Mouse (Mus musculus) liver, postnatal 0 days (tissue): ENCODE measurements around the gene Ralgps1. TPM values are rescaled to one million over a fixed set of nuclear protein-coding genes. Genes with fewer than 3 reads are reported as not detected.
A peak's percentile ranks its signal among the peaks of the same experiment; 100 is the strongest.

ENCODE experiments used
- ATAC-seq: fragments of 200-750 bp; cut with Nextera tagmentation; 2 replicates; pipeline ENCODE4 v1.8.0; 2017; ENCODE audit warnings: mild to moderate bottlenecking, moderate library complexity
- DNase-seq: peaks from one replicate; pipeline ENCODE4 v3.0.0-alpha.2; 2016
- H3K27ac ChIP-seq: fragments of 300-500 bp; sonication (generic); 2 replicates; pipeline ENCODE4 v1.5.1; 2014; ENCODE audit warnings: antibody characterized with exemption, moderate library complexity, mild to moderate bottlenecking, low read depth
- H3K27me3 ChIP-seq: fragments of 300-500 bp; sonication (generic); 2 replicates; pipeline ENCODE4 v1.6.1; 2014; ENCODE audit warnings: low read length, control low read depth, mixed read lengths; ENCODE audit not compliant: insufficient read depth
- H3K36me3 ChIP-seq: fragments of 300-500 bp; sonication (generic); replicated peaks from 2 replicates; pipeline ENCODE4 v1.6.1; 2014; ENCODE audit warnings: mild to moderate bottlenecking, control low read depth, low read length, moderate library complexity, mixed read lengths; ENCODE audit not compliant: insufficient read depth
- H3K4me1 ChIP-seq: fragments of 300-500 bp; sonication (generic); 2 replicates; pipeline ENCODE4 v1.6.1; 2014; ENCODE audit warnings: antibody characterized with exemption, mild to moderate bottlenecking, control low read depth; ENCODE audit not compliant: insufficient read depth
- H3K4me2 ChIP-seq: fragments of 300-500 bp; sonication (generic); 2 replicates; pipeline ENCODE4 v1.6.1; 2014; ENCODE audit warnings: low read depth, mild to moderate bottlenecking, low read length, moderate library complexity, mixed read lengths
- H3K4me3 ChIP-seq: fragments of 300-500 bp; sonication (generic); 2 replicates; pipeline ENCODE4 v1.5.1; 2014; ENCODE audit warnings: low read depth, low read length
- H3K9ac ChIP-seq: fragments of 300-500 bp; sonication (generic); replicated peaks from 2 replicates; pipeline ENCODE4 v1.6.1; 2014; ENCODE audit warnings: mild to moderate bottlenecking, moderate library complexity
- H3K9me3 ChIP-seq: fragments of 300-500 bp; sonication (generic); 2 replicates; pipeline ENCODE4 v1.6.1; 2016; ENCODE audit warnings: mild to moderate bottlenecking, control low read depth, low read length, mixed read lengths
- CTCF ChIP-seq: sonication (generic); IDR thresholded peaks from 2 replicates; pipeline ENCODE4 v1.5.1; 2016; ENCODE audit warnings: antibody characterized with exemption, low read depth
- EP300 ChIP-seq: IDR thresholded peaks from 2 replicates; pipeline ENCODE4 v1.6.1; 2016; ENCODE audit warnings: antibody characterized with exemption, low read depth, mild to moderate bottlenecking
- WGBS: fragments of 180-500 bp; shearing (Covaris S2); extraction: QIAGEN DNeasy Blood & Tissue Kit; methylation state at CpG from one replicate; pipeline ENCODE4 v1.1.7; 2014; ENCODE audit not compliant: insufficient replicate concordance; 5-methylcytosine and 5-hydroxymethylcytosine counted together
- polyA plus RNA-seq: library from polyadenylated mRNA; unstranded; fragments of >200 nt; fragmentation: Nextera tagmentation; extraction: Ambion mirVana; gene quantifications from 2 replicates; pipeline ENCODE4 v1.2.1, GENCODE M21; 2015

Gene Ralgps1
- polyA plus RNA-seq, 1 experiment from 2014 or later, result 0.83 TPM

GRCm38 (mm10) chr2:33321031-33321430 is 50.3 kb downstream of the Ralgps1 start:
- no peak for TF ChIP-seq CTCF
- TF ChIP-seq EP300, result no peak

DNA sequence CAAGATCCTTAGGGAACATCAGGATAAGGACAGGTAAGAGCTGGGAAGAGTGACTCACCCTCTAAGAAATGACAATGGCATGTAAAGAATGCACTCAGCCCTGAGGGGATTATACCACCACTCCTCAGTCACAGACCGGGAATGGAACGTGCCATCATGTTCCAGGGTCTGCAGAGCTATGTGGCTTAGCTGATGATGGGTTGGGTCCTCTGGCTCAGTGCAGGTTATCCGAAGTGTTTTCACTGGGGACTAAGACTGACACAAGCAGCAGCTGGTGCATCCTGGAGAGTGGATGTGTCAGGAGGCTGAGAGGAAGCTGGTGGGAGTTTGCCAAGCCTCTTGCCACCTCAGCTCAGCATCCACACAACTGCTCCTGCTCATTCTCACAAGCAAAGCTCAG is 50.7 kb downstream of the Ralgps1 start:
- no peaks in the 10 kb centered on the region for H3K9me3 ChIP-seq
- no peaks in the 10 kb centered on the region for H3K27me3 ChIP-seq
- DNase-seq (no peak), ATAC-seq (no peak)
- H3K9ac ChIP-seq, result no peak overlapping the region
- 65% methylated on average over 3 of the region's 3 CpGs for WGBS
- no peaks in the 10 kb centered on the region for H3K4me1 ChIP-seq
- TF ChIP-seq EP300, result no peak
- no peak for TF ChIP-seq CTCF
- no peak overlapping the region for H3K4me2 ChIP-seq
- 0 out of 2 replicates have a peak, but pooled peaks cover 3% of the 10 kb centered on the region for H3K36me3 ChIP-seq
- H3K4me3 ChIP-seq, result no peak overlapping the region
- H3K27ac ChIP-seq, result no peak overlapping the region

More at GRCm38 (mm10) chr2:33321031-33321430, 50.3 kb downstream of the Ralgps1 start:
- H3K27me3 ChIP-seq, result no peaks in the 10 kb centered on the region
- ATAC-seq (no peak), DNase-seq (no peak)
- no peak overlapping the region for H3K27ac ChIP-seq
- H3K4me2 ChIP-seq, result no peak overlapping the region
- WGBS, result 77% methylated on average over 2 of the region's 2 CpGs
- no peak overlapping the region for H3K9ac ChIP-seq
- no peaks in the 10 kb centered on the region for H3K4me1 ChIP-seq
- no peak overlapping the region for H3K4me3 ChIP-seq
- H3K9me3 ChIP-seq, result no peaks in the 10 kb centered on the region
- H3K36me3 ChIP-seq, result 0 out of 2 replicates have a peak, but pooled peaks cover 3% of the 10 kb centered on the region

- H3K4me3 ChIP-seq, result no peak overlapping the region
- H3K9ac ChIP-seq, result no peak overlapping the region
- no peak for TF ChIP-seq CTCF
- no peak for TF ChIP-seq EP300
- no peak overlapping the region for H3K27ac ChIP-seq
- H3K4me1 ChIP-seq, result no peaks in the 10 kb centered on the region
- H3K27me3 ChIP-seq, result no peaks in the 10 kb centered on the region
- 0 out of 2 replicates have a peak, but pooled peaks cover 3% of the 10 kb centered on the region for H3K36me3 ChIP-seq
- H3K4me2 ChIP-seq, result no peak overlapping the region
- 82% methylated on average over 1 of the region's 1 CpGs for WGBS
- no peaks in the 10 kb centered on the region for H3K9me3 ChIP-seq
- no peak for ATAC-seq
- no peak for DNase-seq
These were observed 51.4 kb downstream of the Ralgps1 start for GRCm38 (mm10) chr2:33319934-33320333.

- Histone ChIP-seq H3K4me2 (no peak overlapping the region), H3K36me3 (0 out of 2 replicates have a peak, but pooled peaks cover 3% of the 10 kb centered on the region), H3K9me3 (no peaks in the 10 kb centered on the region), H3K4me3 (no peak overlapping the region), H3K27ac (no peak overlapping the region), H3K9ac (no peak overlapping the region), H3K4me1 (no peaks in the 10 kb centered on the region), H3K27me3 (no peaks in the 10 kb centered on the region)
- no peak for TF ChIP-seq EP300
- TF ChIP-seq CTCF, result no peak
- DNase-seq, result no peak
- no peak for ATAC-seq
- WGBS, result 78% methylated on average over 5 of the region's 5 CpGs
These were observed 51.8 kb downstream of the Ralgps1 start for GRCm38 (mm10) chr2:33319455-33319854.

DNA sequence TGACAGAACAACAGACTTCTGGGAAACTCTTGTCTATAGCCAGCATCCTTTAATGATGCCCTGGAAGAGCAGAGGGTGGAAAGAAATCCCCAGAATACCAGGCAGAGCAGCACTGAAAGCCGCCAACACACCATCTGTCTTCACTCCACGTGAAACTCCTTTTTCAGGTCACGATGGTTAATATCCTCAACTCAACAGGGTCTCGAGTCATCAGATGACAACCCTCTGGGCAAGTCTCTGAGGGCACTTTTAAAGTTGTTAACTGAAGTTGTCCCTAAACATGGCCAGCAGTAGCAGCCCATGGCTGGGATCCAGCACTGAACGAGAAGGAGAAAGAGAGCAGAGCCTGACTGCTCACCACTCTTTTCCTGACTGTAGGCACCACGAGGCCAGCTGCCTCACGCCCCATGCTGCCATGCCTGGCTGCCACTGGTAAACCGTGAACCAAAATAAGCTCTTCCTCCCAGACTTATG is 52.8 kb downstream of the Ralgps1 start:
- ATAC-seq (no peak), DNase-seq (no peak)
- no peaks in the 10 kb centered on the region for H3K9me3 ChIP-seq
- no peaks in the 10 kb centered on the region for H3K36me3 ChIP-seq
- WGBS, result 76% methylated on average over 8 of the region's 8 CpGs
- H3K4me1 ChIP-seq, result no peaks in the 10 kb centered on the region
- TF ChIP-seq EP300 (no peak), CTCF (no peak)
- H3K27me3 ChIP-seq, result no peaks in the 10 kb centered on the region
- no peak overlapping the region for H3K4me2 ChIP-seq
- no peak overlapping the region for H3K27ac ChIP-seq
- H3K4me3 ChIP-seq, result no peak overlapping the region
- H3K9ac ChIP-seq, result no peak overlapping the region

DNA sequence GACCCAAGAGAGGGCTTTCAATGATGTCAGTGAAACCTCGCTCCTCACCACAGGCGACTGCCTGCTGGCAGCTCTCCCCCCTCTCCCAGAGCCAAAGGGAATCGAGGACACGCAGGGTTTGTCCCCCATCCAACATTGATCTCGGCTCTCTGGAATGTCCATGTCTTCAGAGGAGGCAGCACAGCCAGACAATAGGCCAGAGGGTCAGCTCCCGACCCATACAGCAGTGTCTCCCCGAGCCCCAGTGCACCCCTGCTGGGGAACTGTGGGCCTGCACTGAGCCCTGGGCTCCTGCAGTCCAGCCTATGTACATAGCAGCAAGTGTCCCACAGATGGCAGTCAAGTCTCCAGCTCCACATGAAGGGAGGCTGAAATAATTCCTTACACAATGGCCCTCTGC is 54.8 kb downstream of the Ralgps1 start:
- DNase-seq (peak; percentile 66), ATAC-seq (peak; percentile 72)
- peak; percentile 82 for TF ChIP-seq CTCF
- TF ChIP-seq EP300, result no peak
- no peaks in the 10 kb centered on the region for H3K9me3 ChIP-seq
- no peak overlapping the region for H3K9ac ChIP-seq
- 52% methylated on average over 7 of the region's 7 CpGs for WGBS
- no peaks in the 10 kb centered on the region for H3K27me3 ChIP-seq
- H3K4me1 ChIP-seq, result no peaks in the 10 kb centered on the region
- H3K27ac ChIP-seq, result no peak overlapping the region
- H3K4me3 ChIP-seq, result no peak overlapping the region
- no peaks in the 10 kb centered on the region for H3K36me3 ChIP-seq
- H3K4me2 ChIP-seq, result no peak overlapping the region

GRCm38 (mm10) chr2:33316063-33316405 is 55.3 kb downstream of the Ralgps1 start:
- H3K4me2 ChIP-seq, result no peak overlapping the region
- DNase-seq (no peak), ATAC-seq (no peak)
- no peak for TF ChIP-seq CTCF
- no peak for TF ChIP-seq EP300
- no peaks in the 10 kb centered on the region for H3K9me3 ChIP-seq
- no peak overlapping the region for H3K27ac ChIP-seq
- H3K27me3 ChIP-seq, result no peaks in the 10 kb centered on the region
- H3K4me3 ChIP-seq, result no peak overlapping the region
- no peaks in the 10 kb centered on the region for H3K36me3 ChIP-seq
- no peak overlapping the region for H3K9ac ChIP-seq
- H3K4me1 ChIP-seq, result no peaks in the 10 kb centered on the region
- WGBS, result 95% methylated on average over 1 of the region's 1 CpGs
